Mouse (Mus musculus) adrenal gland, postnatal 25 days (tissue): ENCODE results near the gene Vmn2r98. TPM values are rescaled to one million over a fixed set of nuclear protein-coding genes. Genes with fewer than 3 reads are reported as not detected.
"Not testable (repeated sequence)": the region's sequence is repeated elsewhere in the genome, so short reads cannot be mapped to it uniquely, and the experiment has no call there.

Source experiments
- DNase-seq: peaks from one replicate; pipeline ENCODE4 v3.0.0; 2021; ENCODE audit warnings: mixed read lengths
- long read RNA-seq: library from polyadenylated mRNA; stranded (forward); transcript quantifications from one replicate; pipeline ENCODE4 v2.0.0, GENCODE M21; 2021
- total RNA-seq: library from RNA; stranded (reverse); gene quantifications from 2 replicates; pipeline ENCODE4 v1.2.3, GENCODE M21; 2021

The Vmn2r98 gene
- not detected in 2 replicates for total RNA-seq
- long read RNA-seq, result 0 reads

- not testable (repeated sequence) for DNase-seq
These were observed at the start of gene Vmn2r98 for GRCm38 (mm10) chr17:19053160-19053559. Vmn2r98 (plus strand) TSS chr17:19053460.

DNA sequence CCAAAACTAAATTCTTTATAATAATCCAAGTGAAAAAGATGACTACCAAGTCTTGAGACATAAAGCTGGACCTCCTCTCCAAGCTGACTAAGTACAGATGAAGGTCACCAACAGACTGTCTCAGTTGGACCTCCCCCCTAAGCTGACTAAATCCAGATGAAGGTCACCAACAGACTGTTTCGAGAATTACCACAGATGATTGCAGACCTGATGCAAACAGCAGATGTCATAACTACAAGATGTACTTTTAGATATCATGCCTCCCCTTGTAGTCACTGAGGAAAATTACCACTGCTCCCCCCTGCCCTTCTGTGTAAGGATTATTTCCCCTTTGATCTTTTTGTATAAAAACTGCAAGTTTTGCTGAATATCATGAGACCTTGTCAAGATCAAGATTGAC lies 21.8 kb upstream of the Vmn2r98 start:
- not testable (repeated sequence) for DNase-seq

DNA sequence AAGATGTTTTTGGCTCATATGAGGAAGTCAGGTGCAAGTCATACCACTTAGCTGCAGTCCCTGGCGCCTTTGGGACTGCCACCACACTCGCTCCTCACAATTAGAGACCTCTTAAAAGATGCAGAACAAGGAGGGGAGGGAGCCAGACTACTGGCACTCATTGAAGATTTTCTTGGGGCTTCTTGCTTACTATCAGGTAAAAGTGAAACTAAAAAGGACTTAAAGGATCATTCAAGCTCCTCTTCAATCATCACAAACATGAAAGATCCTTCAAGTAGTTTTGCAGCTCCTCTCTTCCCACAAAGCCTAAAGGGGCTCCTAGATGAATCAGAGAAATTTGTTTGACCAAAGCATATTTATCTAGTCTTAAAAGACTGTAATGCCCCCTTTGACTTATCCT lies 21.3 kb upstream of the Vmn2r98 start:
- no peak for DNase-seq

GRCm38 (mm10) chr17:19032721-19033120 lies 20.5 kb upstream of the Vmn2r98 start:
- no peak for DNase-seq

Other genes with a start within 250 kb of the Vmn2r98 start
- 0.15 TPM in 1 of 2 replicates, not detected in the other for gene Vmn2r97, start 139.2 kb upstream of the Vmn2r98 start, total RNA-seq